27 mouse cellular contexts compared by ENCODE assay signal in the genomic region with DNA sequence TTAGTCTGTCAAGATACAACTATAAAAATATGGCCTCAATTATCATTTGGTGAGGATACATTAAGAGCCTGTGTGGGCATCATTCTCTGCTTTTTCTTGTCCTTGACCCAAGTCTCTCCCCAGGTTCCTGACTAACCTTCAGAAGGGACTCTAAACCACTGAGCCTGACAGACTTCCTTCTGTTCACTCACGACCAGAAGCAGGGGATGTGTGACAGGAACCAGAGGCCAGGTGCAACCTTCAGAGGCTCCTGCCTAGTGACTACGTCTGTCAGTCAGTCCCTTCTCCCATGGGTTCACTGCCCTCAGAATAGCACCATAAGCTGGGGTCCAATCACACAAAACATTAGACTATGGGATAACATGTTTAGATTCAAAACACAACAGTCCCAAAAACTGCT. TPM values are rescaled to one million over a fixed set of nuclear protein-coding genes. Genes with fewer than 3 reads are reported as not detected.
DNase-seq lines count a peak whose midpoint lies in the region; ATAC-seq and TF ChIP-seq lines count a peak whose summit lies in the region.
"Had no signal": no experiment of that assay in that cellular context is flagged by ENCODE, and none has a peak within 500 bp of the region (broad histone marks: within the 10 kb centered on the region; RNA-seq: fewer than 3 reads in every experiment).

No protein-coding gene starts in this region.

- H3K36me3 ChIP-seq in heart, embryonic 10.5 days = no peaks in the 10 kb centered on the region
- no peaks in the 10 kb centered on the region for H3K36me3 ChIP-seq in thymus, adult 2 months (ENCODE audit: control insufficient read depth, insufficient read depth, low read length)
- H3K36me3 ChIP-seq in hindbrain, embryonic 10.5 days = no peaks in the 10 kb centered on the region
- H3K36me3 ChIP-seq in liver, postnatal 0 days (replicated peaks; ENCODE audit: insufficient read depth, low read length) = no peaks in the 10 kb centered on the region
- H3K36me3 ChIP-seq: embryonic facial prominence, embryonic 12.5 days; embryonic facial prominence, embryonic 15.5 days; forebrain, embryonic 12.5 days; forebrain, embryonic 15.5 days; G1E had no signal

- TF ChIP-seq CTCF in thymus, adult 2 months (IDR thresholded peaks at IDR 0.05; ENCODE audit: borderline replicate concordance, control insufficient read depth, extremely low read depth, insufficient read depth, low read length, poor library complexity) = no peak
- TF ChIP-seq CTCF in liver, postnatal 0 days (IDR thresholded peaks at IDR 0.05; ENCODE audit: low read depth) = no peak

- ATAC-seq in liver, postnatal 0 days = no peak
- ATAC-seq: forebrain, embryonic 15.5 days; hindbrain, embryonic 16.5 days; Patski had no signal

- no peak overlapping the region for H3K27ac ChIP-seq in heart, embryonic 10.5 days
- no peak overlapping the region for H3K27ac ChIP-seq in thymus, adult 2 months (ENCODE audit: control insufficient read depth, insufficient read depth, low read length)
- no peak overlapping the region for H3K27ac ChIP-seq in hindbrain, embryonic 10.5 days
- H3K27ac ChIP-seq in liver, postnatal 0 days (ENCODE audit: low read depth) = no peak overlapping the region
- H3K27ac ChIP-seq: embryonic facial prominence, embryonic 12.5 days; embryonic facial prominence, embryonic 15.5 days; forebrain, embryonic 12.5 days; forebrain, embryonic 15.5 days; heart, adult 2 months; hindbrain, embryonic 13.5 days had no signal

- H3K4me1 ChIP-seq in heart, embryonic 10.5 days = no peaks in the 10 kb centered on the region
- peaks cover 4% of the 10 kb centered on the region for H3K4me1 ChIP-seq in thymus, adult 2 months (replicated peaks; ENCODE audit: control insufficient read depth, insufficient read depth, low read length)
- no peaks in the 10 kb centered on the region for H3K4me1 ChIP-seq in hindbrain, embryonic 10.5 days (replicated peaks)
- H3K4me1 ChIP-seq in liver, postnatal 0 days (ENCODE audit: insufficient read depth) = no peaks in the 10 kb centered on the region
- H3K4me1 ChIP-seq: embryonic facial prominence, embryonic 12.5 days; embryonic facial prominence, embryonic 15.5 days; forebrain, embryonic 12.5 days; forebrain, embryonic 15.5 days had no signal

- no peaks in the 10 kb centered on the region for H3K9me3 ChIP-seq in heart, embryonic 10.5 days
- no peaks in the 10 kb centered on the region for H3K9me3 ChIP-seq in hindbrain, embryonic 10.5 days
- no peaks in the 10 kb centered on the region for H3K9me3 ChIP-seq in liver, postnatal 0 days (ENCODE audit: low read length)
- H3K9me3 ChIP-seq: embryonic facial prominence, embryonic 12.5 days; embryonic facial prominence, embryonic 15.5 days; forebrain, embryonic 12.5 days; forebrain, embryonic 15.5 days; G1E; hindbrain, embryonic 13.5 days had no signal

- TF ChIP-seq POLR2A in thymus, adult 2 months (IDR thresholded peaks at IDR 0.05; ENCODE audit: control insufficient read depth, extremely low read depth, insufficient read depth, low read length, poor library complexity) = no peak

- H3K4me2 ChIP-seq in liver, postnatal 0 days (ENCODE audit: low read depth, low read length) = no peak overlapping the region
- H3K4me2 ChIP-seq: embryonic facial prominence, embryonic 12.5 days; embryonic facial prominence, embryonic 15.5 days; forebrain, embryonic 12.5 days; forebrain, embryonic 15.5 days; heart, embryonic 11.5 days; hindbrain, embryonic 13.5 days had no signal

- no peak overlapping the region for H3K9ac ChIP-seq in liver, postnatal 0 days (replicated peaks)
- H3K9ac ChIP-seq: embryonic facial prominence, embryonic 12.5 days; embryonic facial prominence, embryonic 15.5 days; forebrain, embryonic 12.5 days; forebrain, embryonic 15.5 days; hindbrain, embryonic 13.5 days had no signal

- H3K4me3 ChIP-seq in heart, embryonic 10.5 days = no peak overlapping the region
- no peak overlapping the region for H3K4me3 ChIP-seq in thymus, adult 2 months (ENCODE audit: control insufficient read depth, insufficient read depth, low read length)
- no peak overlapping the region for H3K4me3 ChIP-seq in hindbrain, embryonic 10.5 days
- H3K4me3 ChIP-seq in liver, postnatal 0 days (ENCODE audit: low read depth, low read length) = no peak overlapping the region
- H3K4me3 ChIP-seq: embryonic facial prominence, embryonic 12.5 days; embryonic facial prominence, embryonic 15.5 days; erythroblast, embryonic 14.5 days; forebrain, embryonic 12.5 days; forebrain, embryonic 15.5 days; heart, adult 2 months; hindbrain, embryonic 13.5 days had no signal

- WGBS in heart, embryonic 10.5 days = 58% methylated on average over 2 of the region's 2 CpGs
- WGBS in thymus, adult 2 months = 6% methylated on average over 2 of the region's 2 CpGs
- 74% methylated on average over 2 of the region's 2 CpGs for WGBS in hindbrain, embryonic 10.5 days
- WGBS in liver, postnatal 0 days (ENCODE audit: insufficient replicate concordance) = 29% methylated on average over 2 of the region's 2 CpGs

- H3K27me3 ChIP-seq in heart, embryonic 10.5 days (ENCODE audit: insufficient read depth, poor library complexity, severe bottlenecking) = no peaks in the 10 kb centered on the region
- H3K27me3 ChIP-seq in thymus, adult 2 months (ENCODE audit: control insufficient read depth, insufficient read depth, low read length) = no peaks in the 10 kb centered on the region
- H3K27me3 ChIP-seq in hindbrain, embryonic 10.5 days (ENCODE audit: insufficient read depth, poor library complexity, severe bottlenecking) = no peaks in the 10 kb centered on the region
- no peaks in the 10 kb centered on the region for H3K27me3 ChIP-seq in liver, postnatal 0 days (ENCODE audit: insufficient read depth, low read length)
- H3K27me3 ChIP-seq: CH12.LX; embryonic facial prominence, embryonic 12.5 days; embryonic facial prominence, embryonic 15.5 days; forebrain, embryonic 12.5 days; forebrain, embryonic 15.5 days; hindbrain, embryonic 13.5 days; Patski had no signal

- peak; percentile 48 for DNase-seq in heart, adult 11 months
- no peak for DNase-seq in heart, embryonic 10.5 days (ENCODE audit: low spot score)
- peak; percentile 18 for DNase-seq in thymus, adult 2 months
- no peak for DNase-seq in thymus, postnatal 10 days (ENCODE audit: low spot score in 2 of 2)
- DNase-seq in thymus, postnatal 14 days = peak; percentile 21
- no peak for DNase-seq in hindbrain, embryonic 10.5 days (ENCODE audit: low spot score)
- DNase-seq in liver, postnatal 0 days = no peak
- DNase-seq: adrenal gland, postnatal 10 days; adrenal gland, postnatal 36 days; B cell, adult 2 months; cerebellum, adult 18-20 months; cerebellum, adult 9-10 months; cerebellum, postnatal 14 days; gastrocnemius, postnatal 25 days; heart, adult 2 months; heart, postnatal 36 days had no signal

- no peak for TF ChIP-seq EP300 in liver, postnatal 0 days (IDR thresholded peaks at IDR 0.05; ENCODE audit: low read depth)

RNA-seq across cellular contexts. Expression of gene Gsdme, which starts 16.3 kb away (rescaled TPM):
- 29.4 and 36.6 TPM in 2 replicates for polyA plus RNA-seq in heart, embryonic 10.5 days (2016; fragmentation: Nextera tagmentation; extraction: Ambion mirVana)
- polyA plus RNA-seq in thymus, adult 2 months (2012; rRNA removed) = 0.59 and 0.89 TPM in 2 replicates
- 41.7 and 47.0 TPM in 2 replicates for polyA plus RNA-seq in hindbrain, embryonic 10.5 days (2016; fragmentation: Nextera tagmentation; extraction: Ambion mirVana)
- polyA plus RNA-seq in liver, postnatal 0 days (2015; fragmentation: Nextera tagmentation; extraction: Ambion mirVana) = 15.7 and 18.1 TPM in 2 replicates

Comparison
In these comparisons a context has a peak if more than half of its experiments do, and no peak if none do; other contexts are left out.
1. DNase-seq: peak in heart, adult 11 months (single experiment), thymus, adult 2 months (single experiment) and thymus, postnatal 14 days (single experiment); none in heart, embryonic 10.5 days (single experiment), thymus, postnatal 10 days (0 of 2), hindbrain, embryonic 10.5 days (single experiment) and liver, postnatal 0 days (single experiment).